Mouse (Mus musculus) intestine, embryonic 14.5 days (tissue): ENCODE results near the gene Ppp2r3d. TPM values are rescaled to one million over a fixed set of nuclear protein-coding genes. Genes with fewer than 3 reads are reported as not detected.
A peak's percentile ranks its signal among the peaks of the same experiment; 100 is the strongest.

Experiments
- ATAC-seq: fragments of 200-750 bp; cut with Nextera tagmentation; replicated peaks from 2 replicates; pipeline ENCODE4 v1.8.0; 2017; ENCODE audit warnings: low read depth, moderate number of reproducible peaks, moderate TSS enrichment, moderate library complexity; ENCODE audit not compliant: low FRiP score, low TSS enrichment
- DNase-seq: peaks from one replicate; pipeline ENCODE4 v3.0.0-alpha.2; 2018; ENCODE audit warnings: low spot score
- H3K27ac ChIP-seq: fragments of 300-500 bp; sonication (generic); 2 replicates; pipeline ENCODE4 v1.5.1; 2014; ENCODE audit warnings: low read depth, mild to moderate bottlenecking, control low read depth
- H3K27me3 ChIP-seq: fragments of 300-500 bp; sonication (generic); replicated peaks from 2 replicates; pipeline ENCODE4 v1.6.1; 2014; ENCODE audit warnings: low read length, control low read depth; ENCODE audit not compliant: control insufficient read depth, insufficient read depth
- H3K36me3 ChIP-seq: fragments of 300-500 bp; sonication (generic); 2 replicates; pipeline ENCODE4 v1.6.1; 2014; ENCODE audit warnings: low read length, control low read depth; ENCODE audit not compliant: control insufficient read depth, insufficient read depth
- H3K4me1 ChIP-seq: fragments of 300-500 bp; sonication (generic); replicated peaks from 2 replicates; pipeline ENCODE4 v1.6.1; 2014; ENCODE audit warnings: low read length, control low read depth, mixed read lengths; ENCODE audit not compliant: control insufficient read depth, insufficient read depth
- H3K4me2 ChIP-seq: fragments of 300-500 bp; sonication (generic); 2 replicates; pipeline ENCODE4 v1.6.1; 2014; ENCODE audit warnings: low read length
- H3K4me3 ChIP-seq: fragments of 300-500 bp; sonication (generic); 2 replicates; pipeline ENCODE4 v1.5.1; 2014; ENCODE audit warnings: low read depth, low read length, control low read depth, mixed read lengths
- H3K9ac ChIP-seq: fragments of 300-500 bp; sonication (generic); 2 replicates; pipeline ENCODE4 v1.6.1; 2014; ENCODE audit warnings: mild to moderate bottlenecking, low read length
- H3K9me3 ChIP-seq: fragments of 300-500 bp; sonication (generic); 2 replicates; pipeline ENCODE4 v1.6.1; 2016; ENCODE audit warnings: low read length, control low read depth; ENCODE audit not compliant: control insufficient read depth
- WGBS: fragments of 180-500 bp; shearing (Covaris S2); extraction: QIAGEN DNeasy Blood & Tissue Kit; methylation state at CpG from one replicate; pipeline ENCODE4 v1.1.7; 2014; 5-methylcytosine and 5-hydroxymethylcytosine counted together
- polyA plus RNA-seq: library from polyadenylated mRNA; unstranded; fragments of >200 nt; fragmentation: Nextera tagmentation; extraction: Ambion mirVana; gene quantifications from 2 replicates; pipeline ENCODE4 v1.2.1, GENCODE M21; 2014

Gene Ppp2r3d
- polyA plus RNA-seq, 1 experiment from 2014 or later, result 148 TPM

GRCm38 (mm10) chr9:124440724-124441045 lies 36.0 kb downstream of the Ppp2r3d start:
- DNase-seq, result no peak
- Histone ChIP-seq H3K4me2 (no peak overlapping the region; the same call in 1 of the 2 replicates), H3K9ac (no peak overlapping the region), H3K9me3 (peaks cover 35% of the 10 kb centered on the region), H3K27me3 (no peaks in the 10 kb centered on the region), H3K27ac (no peak overlapping the region), H3K4me1 (no peaks in the 10 kb centered on the region), H3K36me3 (peaks cover 36% of the 10 kb centered on the region), H3K4me3 (no peak overlapping the region)
- no peak for ATAC-seq
- 72% methylated on average over 9 of the region's 14 CpGs for WGBS

GRCm38 (mm10) chr9:124439848-124440723 lies 36.6 kb downstream of the Ppp2r3d start:
- Histone ChIP-seq H3K27me3 (no peaks in the 10 kb centered on the region), H3K4me1 (no peaks in the 10 kb centered on the region), H3K27ac (no peak overlapping the region), H3K9ac (no peak overlapping the region), H3K9me3 (peaks cover 35% of the 10 kb centered on the region), H3K36me3 (peaks cover 36% of the 10 kb centered on the region), H3K4me3 (no peak overlapping the region), H3K4me2 (no peak overlapping the region; the same call in 1 of the 2 replicates)
- ATAC-seq, result peak; percentile 79
- WGBS, result 90% methylated on average over 29 of the region's 29 CpGs
- peak; percentile 65 for DNase-seq

- no peak overlapping the region for H3K4me2 ChIP-seq
- H3K4me1 ChIP-seq, result no peaks in the 10 kb centered on the region
- ATAC-seq, result peak; percentile 64
- WGBS, result 91% methylated on average over 13 of the region's 13 CpGs
- no peak overlapping the region for H3K27ac ChIP-seq
- no peak overlapping the region for H3K9ac ChIP-seq
- H3K27me3 ChIP-seq, result no peaks in the 10 kb centered on the region
- H3K9me3 ChIP-seq, result peaks cover 35% of the 10 kb centered on the region
- peaks cover 36% of the 10 kb centered on the region for H3K36me3 ChIP-seq
- peak; percentile 62 for DNase-seq
- no peak overlapping the region for H3K4me3 ChIP-seq
Measured at GRCm38 (mm10) chr9:124439403-124439847, 37.3 kb downstream of the Ppp2r3d start.

GRCm38 (mm10) chr9:124438686-124439346 lies 37.9 kb downstream of the Ppp2r3d start:
- Histone ChIP-seq H3K27ac (no peak overlapping the region), H3K36me3 (peaks cover 36% of the 10 kb centered on the region), H3K9me3 (peaks cover 35% of the 10 kb centered on the region), H3K27me3 (no peaks in the 10 kb centered on the region), H3K4me1 (no peaks in the 10 kb centered on the region), H3K4me3 (no peak overlapping the region), H3K9ac (no peak overlapping the region), H3K4me2 (no peak overlapping the region)
- no peak for DNase-seq
- ATAC-seq, result peak; percentile 26; the same call in 1 of the 2 replicates
- 97% methylated on average over 22 of the region's 22 CpGs for WGBS

- H3K27ac ChIP-seq, result peak overlapping the region; percentile 98
- peak overlapping the region; percentile 63 for H3K9ac ChIP-seq
- peak overlapping the region; percentile 58 for H3K4me2 ChIP-seq
- ATAC-seq (peak; percentile 45), DNase-seq (peak; percentile 98)
- no peaks in the 10 kb centered on the region for H3K4me1 ChIP-seq
- H3K36me3 ChIP-seq, result no peaks in the 10 kb centered on the region
- H3K4me3 ChIP-seq, result peak overlapping the region; percentile 55
- WGBS, result under 1% methylated on average over 43 of the region's 47 CpGs
- 0 out of 2 replicates have a peak, but pooled peaks cover 2% of the 10 kb centered on the region for H3K9me3 ChIP-seq
- H3K27me3 ChIP-seq, result no peaks in the 10 kb centered on the region
Measured at GRCm38 (mm10) chr9:124425411-124425885, 51.2 kb downstream of the Ppp2r3d start.

- ATAC-seq (peak; percentile 65), DNase-seq (peak; percentile 96)
- Histone ChIP-seq H3K27ac (peak overlapping the region; percentile 98), H3K36me3 (no peaks in the 10 kb centered on the region), H3K9me3 (0 out of 2 replicates have a peak, but pooled peaks cover 2% of the 10 kb centered on the region), H3K27me3 (no peaks in the 10 kb centered on the region), H3K4me3 (peak overlapping the region; percentile 55), H3K9ac (peak overlapping the region; percentile 72), H3K4me2 (peak overlapping the region; percentile 58), H3K4me1 (no peaks in the 10 kb centered on the region)
- WGBS, result under 1% methylated on average over 48 of the region's 48 CpGs
Measured at GRCm38 (mm10) chr9:124424542-124425410, 51.9 kb downstream of the Ppp2r3d start.

GRCm38 (mm10) chr9:124424292-124424541 lies 52.5 kb downstream of the Ppp2r3d start:
- Histone ChIP-seq H3K4me1 (no peaks in the 10 kb centered on the region), H3K36me3 (no peaks in the 10 kb centered on the region), H3K27ac (peak overlapping the region; percentile 98), H3K4me2 (peak overlapping the region; percentile 58), H3K4me3 (peak overlapping the region; percentile 55), H3K9me3 (0 out of 2 replicates have a peak, but pooled peaks cover 2% of the 10 kb centered on the region), H3K27me3 (no peaks in the 10 kb centered on the region), H3K9ac (peak overlapping the region; percentile 72)
- WGBS, result under 1% methylated on average over 27 of the region's 27 CpGs
- ATAC-seq (no peak; the same call in 1 of the 2 replicates), DNase-seq (peak; percentile 96)
